In the genomic region with DNA sequence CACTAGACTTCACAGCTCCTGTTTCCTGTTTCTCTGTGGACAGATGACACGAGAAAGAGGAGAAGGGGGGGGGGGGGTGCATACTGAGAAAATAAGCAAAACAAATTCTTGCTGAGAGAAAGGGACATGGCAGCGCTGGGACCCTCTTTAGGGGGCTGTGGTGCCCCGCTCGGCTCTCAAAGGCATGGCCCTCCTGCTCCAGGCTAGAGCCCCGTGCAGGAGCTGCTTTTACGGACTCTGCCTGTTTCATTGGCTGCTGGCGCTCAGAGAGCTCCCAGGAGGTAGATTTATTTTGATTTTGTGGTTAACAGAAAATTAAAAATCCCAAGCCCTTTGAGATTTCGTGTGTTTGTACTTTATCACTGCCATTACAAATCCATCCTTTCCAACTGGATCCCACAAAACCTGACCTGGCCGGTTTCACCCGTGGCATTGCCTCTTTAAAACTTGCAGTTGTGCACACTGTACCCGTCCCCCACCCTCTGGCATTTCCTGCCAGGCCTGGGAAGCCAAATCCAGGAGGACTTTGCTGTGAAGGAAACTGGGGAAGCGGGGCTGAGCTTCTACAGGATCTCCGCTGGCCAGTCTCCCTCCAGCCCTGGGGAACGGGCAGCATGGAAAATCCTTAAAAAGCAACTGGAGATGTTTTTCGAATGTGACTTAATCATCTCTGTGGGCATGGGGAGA, we compare ENCODE assay signal across 8 mouse cellular contexts. TPM values are rescaled to one million over a fixed set of nuclear protein-coding genes. Genes with fewer than 3 reads are reported as not detected.
A peak's percentile ranks its signal among the peaks of the same experiment; 100 is the strongest.
DNase-seq lines count a peak whose midpoint lies in the region; ATAC-seq lines count a peak whose summit lies in the region.
"Had no signal": no experiment of that assay in that cellular context is flagged by ENCODE, and none has a peak within 500 bp of the region (broad histone marks: within the 10 kb centered on the region; RNA-seq: fewer than 3 reads in every experiment).

No protein-coding gene starts in this region.

- H3K4me1 ChIP-seq in hindbrain, embryonic 14.5 days (replicated peaks; ENCODE audit: control insufficient read depth, insufficient read depth, low read length), result no peaks in the 10 kb centered on the region
- no peaks in the 10 kb centered on the region for H3K4me1 ChIP-seq in midbrain, embryonic 11.5 days (ENCODE audit: control insufficient read depth, insufficient read depth, low read length)

- 71% methylated on average over 15 of the region's 15 CpGs for WGBS in hindbrain, embryonic 14.5 days
- 77% methylated on average over 15 of the region's 15 CpGs for WGBS in midbrain, embryonic 11.5 days

- H3K27ac ChIP-seq in hindbrain, embryonic 14.5 days, result 0 out of 2 replicates have a peak overlapping the region, but pooled peaks have one; percentile 48
- no peak overlapping the region for H3K27ac ChIP-seq in midbrain, embryonic 11.5 days (ENCODE audit: low read depth, low read length)

- no peak overlapping the region for H3K4me3 ChIP-seq in hindbrain, embryonic 14.5 days (replicated peaks; ENCODE audit: low read length)
- H3K4me3 ChIP-seq in midbrain, embryonic 11.5 days (ENCODE audit: low read depth, low read length), result no peak overlapping the region

- no peak overlapping the region for H3K9ac ChIP-seq in hindbrain, embryonic 14.5 days
- H3K9ac ChIP-seq in midbrain, embryonic 11.5 days (ENCODE audit: low read length), result no peak overlapping the region

- peaks cover 5% of the 10 kb centered on the region; the same call in 1 of the 2 replicates for H3K36me3 ChIP-seq in hindbrain, embryonic 14.5 days (replicated peaks; ENCODE audit: control insufficient read depth, insufficient read depth)
- H3K36me3 ChIP-seq in midbrain, embryonic 11.5 days (ENCODE audit: control insufficient read depth, insufficient read depth, low read length), result no peaks in the 10 kb centered on the region

- H3K9me3 ChIP-seq in hindbrain, embryonic 14.5 days (ENCODE audit: control insufficient read depth, low read length), result no peaks in the 10 kb centered on the region
- no peaks in the 10 kb centered on the region for H3K9me3 ChIP-seq in midbrain, embryonic 11.5 days (ENCODE audit: control insufficient read depth, low read length)

- H3K27me3 ChIP-seq in hindbrain, embryonic 14.5 days (ENCODE audit: control insufficient read depth, insufficient read depth, low read length), result no peaks in the 10 kb centered on the region
- H3K27me3 ChIP-seq in midbrain, embryonic 11.5 days (ENCODE audit: control insufficient read depth, insufficient read depth, low read length), result no peaks in the 10 kb centered on the region

- H3K4me2 ChIP-seq in hindbrain, embryonic 14.5 days (replicated peaks), result no peak overlapping the region
- H3K4me2 ChIP-seq in midbrain, embryonic 11.5 days, result no peak overlapping the region

- no peak for ATAC-seq in hindbrain, embryonic 14.5 days (ENCODE audit: low FRiP score)
- ATAC-seq in midbrain, embryonic 11.5 days (ENCODE audit: low FRiP score), result no peak

- peak; percentile 51 to 65 for DNase-seq in adrenal gland, postnatal 36 days
- peak; percentile 64 for DNase-seq in fibroblast of lung, adult 2 months (ENCODE audit: low read depth)
- DNase-seq in hindbrain, embryonic 14.5 days (ENCODE audit: low spot score), result no peak
- peak; percentile 77 to 87 for DNase-seq in lung, adult 18-20 months
- DNase-seq in thymus, postnatal 14 days, result no peak
- DNase-seq in thymus, postnatal 25 days, result no peak
- DNase-seq in midbrain, embryonic 11.5 days (ENCODE audit: low spot score, missing footprints), result no peak

RNA-seq across cellular contexts. Expression of gene Gm10309, which starts 5.5 kb away (rescaled TPM):
- total RNA-seq in adrenal gland, postnatal 36 days (2021), result not detected
- 0.20 and 0.62 TPM in 2 replicates for polyA plus RNA-seq in hindbrain, embryonic 14.5 days (2014; fragmentation: Nextera tagmentation; extraction: Ambion mirVana)
- 0.12 TPM in 1 of 2 replicates, not detected in the other for polyA plus RNA-seq in midbrain, embryonic 11.5 days (2014; fragmentation: Nextera tagmentation; extraction: Ambion mirVana)
- total RNA-seq: left cerebral cortex, postnatal 25 days had no signal

Comparison
In these comparisons a context has a peak if more than half of its experiments do, and no peak if none do; other contexts are left out.
1. DNase-seq: peak in adrenal gland, postnatal 36 days (2 of 2), fibroblast of lung, adult 2 months (single experiment) and lung, adult 18-20 months (2 of 2); none in hindbrain, embryonic 14.5 days (single experiment), thymus, postnatal 14 days (single experiment), thymus, postnatal 25 days (single experiment) and midbrain, embryonic 11.5 days (single experiment).